Mouse (Mus musculus) lung, postnatal 0 days (tissue): ENCODE data around the gene Ccer1.

Source experiments
- CTCF ChIP-seq: IDR thresholded peaks from 2 replicates; pipeline ENCODE4 v1.5.1; 2016; ENCODE audit warnings: antibody characterized with exemption, mild to moderate bottlenecking
- EP300 ChIP-seq: IDR thresholded peaks from 2 replicates; pipeline ENCODE4 v1.6.1; 2016; ENCODE audit warnings: antibody characterized with exemption, mild to moderate bottlenecking, control low read depth

DNA sequence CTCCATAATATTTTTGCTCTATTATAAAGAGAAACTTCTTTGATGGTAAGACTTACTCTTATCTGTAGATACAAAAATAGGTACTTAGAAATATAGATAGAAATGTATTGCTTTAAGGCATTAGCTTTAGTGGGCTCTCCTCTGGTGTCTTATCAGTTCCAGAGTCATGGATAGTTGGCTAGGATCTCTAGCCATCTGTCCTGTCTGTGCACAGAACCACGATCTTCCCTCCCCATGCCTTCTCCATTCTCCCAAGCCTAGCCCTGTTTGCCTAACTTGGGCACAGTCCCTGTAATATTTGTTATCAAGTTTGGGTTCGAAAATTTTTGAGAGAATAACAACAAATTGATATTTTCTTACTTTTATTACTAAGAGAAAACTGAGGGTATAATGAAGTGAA is 19.6 kb upstream of the Ccer1 start:
- no peak for TF ChIP-seq CTCF
- no peak for TF ChIP-seq EP300
